Mouse (Mus musculus): ENCODE measurements at regions not wholly inside any gene's neighbourhood (a gene's known extent, or its start where the extent isn't known, plus 50 kb on each side); places are given as distances from the start of the nearest gene placed in this dataset.

- no peak for TF ChIP-seq CTCF (IDR thresholded peaks at IDR 0.05; ENCODE audit: low read depth, low read length)
- no peak for TF ChIP-seq POLR2A (IDR thresholded peaks at IDR 0.05; ENCODE audit: borderline replicate concordance, low read depth, low read length)
Observed at GRCm38 (mm10) chr5:106002330-106002729, 126.0 kb downstream of the Zfp326 start.
